Mouse (Mus musculus) bone marrow, adult 2 months (tissue): ENCODE data around the gene Hist1h4a.

Experiments
- CTCF ChIP-seq: fragments of 200-500 bp; IDR thresholded peaks from 2 replicates; pipeline ENCODE4 v1.5.1; 2011; ENCODE audit warnings: low read length, control low read depth; ENCODE audit not compliant: control insufficient read depth, insufficient read depth
- POLR2A ChIP-seq: fragments of 200-500 bp; IDR thresholded peaks from 2 replicates; pipeline ENCODE4 v1.6.1; 2011; ENCODE audit warnings: low read depth, mild to moderate bottlenecking, control low read depth, low read length, borderline replicate concordance; ENCODE audit not compliant: control insufficient read depth

DNA sequence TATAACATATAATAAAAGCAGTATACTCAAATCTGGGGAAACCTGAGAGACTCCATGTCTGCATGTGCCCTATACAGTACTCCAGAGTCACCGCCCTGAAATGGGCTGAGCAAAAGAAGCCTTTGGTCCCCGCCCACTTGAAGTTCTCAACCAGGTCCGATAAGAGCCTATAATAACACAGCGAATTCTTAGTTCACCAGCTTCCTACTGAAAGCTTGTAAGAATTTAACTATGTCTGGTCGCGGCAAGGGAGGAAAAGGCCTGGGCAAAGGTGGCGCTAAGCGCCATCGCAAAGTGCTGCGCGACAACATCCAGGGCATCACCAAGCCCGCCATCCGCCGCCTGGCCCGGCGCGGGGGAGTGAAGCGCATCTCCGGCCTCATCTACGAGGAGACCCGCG is 4.2 kb downstream of the Hist1h4a start, which contains the start of gene Hist1h4b:
- TF ChIP-seq CTCF (no peak), POLR2A (peak; percentile 99)
